Mouse (Mus musculus): ENCODE results near the gene Ipmk. TPM values are rescaled to one million over a fixed set of nuclear protein-coding genes. Genes with fewer than 3 reads are reported as not detected.
"Not testable (repeated sequence)": the region's sequence is repeated elsewhere in the genome, so short reads cannot be mapped to it uniquely, and the experiment has no call there.

The Ipmk gene
- polyA plus RNA-seq, 1 experiment from 2014 or later, result 14.0 TPM

DNA sequence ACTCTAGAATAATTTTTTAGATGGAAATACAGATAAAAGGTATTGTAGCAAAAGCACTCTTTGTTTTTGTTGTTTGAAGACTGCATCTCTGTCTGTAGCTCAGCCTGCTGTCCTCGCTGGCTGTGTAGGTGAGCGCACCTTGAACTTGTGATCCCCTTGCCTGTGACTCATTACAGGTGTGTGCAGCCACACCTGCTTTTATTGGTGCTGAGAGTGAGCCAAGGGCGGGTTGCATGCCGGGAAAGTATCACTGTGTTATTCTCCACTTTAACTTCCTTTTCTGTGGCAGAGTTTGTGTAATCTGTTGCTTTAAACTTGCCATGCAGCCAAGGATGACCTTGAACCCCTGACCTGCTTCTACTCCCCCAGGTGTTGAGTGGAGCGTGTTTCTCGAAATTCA lies 28.5 kb downstream of the Ipmk start:
- H3K4me3 ChIP-seq (ENCODE audit: low read length), result no peak overlapping the region
- ATAC-seq (ENCODE audit: low read depth), result no peak
- no peak overlapping the region for H3K4me2 ChIP-seq (ENCODE audit: low read depth, low read length)
- no peaks in the 10 kb centered on the region for H3K4me1 ChIP-seq (replicated peaks; ENCODE audit: control insufficient read depth, insufficient read depth, low read length)
- H3K36me3 ChIP-seq (ENCODE audit: control insufficient read depth, insufficient read depth, low read length), result peaks cover 19% of the 10 kb centered on the region
- H3K27me3 ChIP-seq (ENCODE audit: control insufficient read depth, insufficient read depth, low read depth, low read length), result no peaks in the 10 kb centered on the region
- H3K9ac ChIP-seq (ENCODE audit: low read length), result no peak overlapping the region
- WGBS, result 76% methylated on average over 6 of the region's 6 CpGs
- H3K9me3 ChIP-seq (ENCODE audit: control insufficient read depth, low read length), result no peaks in the 10 kb centered on the region
- no peak overlapping the region for H3K27ac ChIP-seq (ENCODE audit: low read length)

GRCm38 (mm10) chr10:71380406-71380805 lies 32.8 kb downstream of the Ipmk start:
- Histone ChIP-seq H3K4me2 (ENCODE audit: low read depth, low read length) (no peak overlapping the region), H3K4me1 (replicated peaks; ENCODE audit: control insufficient read depth, insufficient read depth, low read length) (no peaks in the 10 kb centered on the region), H3K36me3 (ENCODE audit: control insufficient read depth, insufficient read depth, low read length) (peaks cover 15% of the 10 kb centered on the region), H3K4me3 (ENCODE audit: low read length) (no peak overlapping the region), H3K27me3 (ENCODE audit: control insufficient read depth, insufficient read depth, low read depth, low read length) (no peaks in the 10 kb centered on the region), H3K9me3 (ENCODE audit: control insufficient read depth, low read length) (no peaks in the 10 kb centered on the region), H3K27ac (ENCODE audit: low read length) (no peak overlapping the region), H3K9ac (ENCODE audit: low read length) (no peak overlapping the region)
- no peak for ATAC-seq (ENCODE audit: low read depth)
- 84% methylated on average over 7 of the region's 7 CpGs for WGBS

DNA sequence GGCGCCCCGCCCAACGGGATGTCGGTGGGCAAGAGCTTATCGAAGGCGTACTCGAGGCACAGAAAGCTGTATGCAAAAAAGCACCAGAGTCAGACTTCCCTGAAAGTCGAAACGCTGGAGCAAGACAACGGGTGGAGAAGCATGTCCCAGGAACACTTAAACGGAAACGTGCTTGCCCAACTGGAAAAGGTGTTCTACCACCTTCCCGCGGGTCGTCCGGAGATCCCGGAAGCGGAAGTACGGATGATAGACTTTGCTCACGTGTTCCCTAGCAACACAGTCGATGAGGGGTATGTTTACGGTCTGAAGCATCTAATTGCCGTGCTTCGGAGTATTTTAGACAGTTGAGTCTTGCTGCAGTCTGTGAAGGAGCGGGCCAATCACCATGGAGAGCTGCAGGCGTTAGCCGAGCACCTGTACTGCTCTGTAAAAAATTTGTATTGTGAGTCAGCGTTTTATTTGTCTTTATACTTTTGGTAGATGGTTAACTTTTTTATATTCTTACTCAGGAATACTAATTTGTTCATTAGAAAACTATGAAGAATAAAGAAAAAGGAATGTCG lies 34.0 kb downstream of the Ipmk start:
- H3K27me3 ChIP-seq (ENCODE audit: control insufficient read depth, insufficient read depth, low read depth, low read length), result no peaks in the 10 kb centered on the region
- no peak for ATAC-seq (ENCODE audit: low read depth)
- no peak overlapping the region for H3K4me2 ChIP-seq (ENCODE audit: low read depth, low read length)
- H3K27ac ChIP-seq (ENCODE audit: low read length), result no peak overlapping the region
- no peak overlapping the region for H3K9ac ChIP-seq (ENCODE audit: low read length)
- H3K36me3 ChIP-seq (ENCODE audit: control insufficient read depth, insufficient read depth, low read length), result peaks cover 15% of the 10 kb centered on the region
- H3K4me3 ChIP-seq (ENCODE audit: low read length), result no peak overlapping the region
- no peaks in the 10 kb centered on the region for H3K4me1 ChIP-seq (replicated peaks; ENCODE audit: control insufficient read depth, insufficient read depth, low read length)
- WGBS, result 81% methylated on average over 29 of the region's 29 CpGs
- no peaks in the 10 kb centered on the region for H3K9me3 ChIP-seq (ENCODE audit: control insufficient read depth, low read length)

- no peak overlapping the region for H3K4me2 ChIP-seq (ENCODE audit: low read depth, low read length)
- no peak for ATAC-seq (ENCODE audit: low read depth)
- H3K9ac ChIP-seq (ENCODE audit: low read length), result no peak overlapping the region
- H3K27me3 ChIP-seq (ENCODE audit: control insufficient read depth, insufficient read depth, low read depth, low read length), result no peaks in the 10 kb centered on the region
- no peak overlapping the region for H3K4me3 ChIP-seq (ENCODE audit: low read length)
- WGBS, result 73% methylated on average over 7 of the region's 7 CpGs
- H3K36me3 ChIP-seq (ENCODE audit: control insufficient read depth, insufficient read depth, low read length), result peaks cover 9% of the 10 kb centered on the region
- H3K27ac ChIP-seq (ENCODE audit: low read length), result no peak overlapping the region
- no peaks in the 10 kb centered on the region for H3K4me1 ChIP-seq (replicated peaks; ENCODE audit: control insufficient read depth, insufficient read depth, low read length)
- no peaks in the 10 kb centered on the region for H3K9me3 ChIP-seq (ENCODE audit: control insufficient read depth, low read length)
These were observed 34.5 kb downstream of the Ipmk start for GRCm38 (mm10) chr10:71382109-71382508.

DNA sequence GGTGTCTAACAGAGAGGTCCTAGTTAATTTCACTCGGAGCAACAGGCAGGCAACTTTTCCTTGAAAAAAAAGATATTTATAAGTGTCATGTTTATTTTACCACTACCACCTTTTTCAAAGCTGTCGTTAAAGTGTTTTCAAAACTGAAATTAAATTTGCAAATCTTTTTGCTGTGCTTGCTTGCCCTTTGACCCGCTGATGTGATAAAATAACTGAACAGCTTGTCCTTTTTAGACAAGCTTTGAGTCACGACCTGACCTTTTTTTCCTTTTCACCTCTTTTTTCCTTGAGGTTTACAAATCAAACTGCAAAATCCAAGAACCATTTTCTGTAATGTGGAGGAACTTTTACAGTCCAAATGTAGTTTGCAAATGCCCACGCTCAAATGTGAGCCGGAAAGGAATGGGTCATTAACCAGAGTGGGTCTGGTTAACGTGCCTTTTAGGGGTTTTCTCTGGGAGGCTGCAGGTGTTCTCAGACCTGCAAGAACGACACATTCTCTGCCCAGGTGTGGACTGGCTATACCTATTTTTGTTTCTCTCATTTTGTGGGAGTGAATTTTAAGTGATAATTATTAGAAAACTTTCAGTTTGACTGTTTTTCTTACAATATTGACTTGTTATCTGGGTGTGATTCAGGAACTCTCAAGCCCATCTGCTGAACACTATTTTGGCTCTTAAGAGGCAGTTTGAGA lies 35.4 kb downstream of the Ipmk start:
- WGBS, result 53% methylated on average over 8 of the region's 8 CpGs

GRCm38 (mm10) chr10:71383552-71383924 lies 36.0 kb downstream of the Ipmk start:
- not testable (repeated sequence) for ATAC-seq (ENCODE audit: low read depth); H3K9me3 ChIP-seq (ENCODE audit: control insufficient read depth, low read length); H3K4me1 ChIP-seq (replicated peaks; ENCODE audit: control insufficient read depth, insufficient read depth, low read length); H3K27ac ChIP-seq (ENCODE audit: low read length); H3K9ac ChIP-seq (ENCODE audit: low read length); H3K27me3 ChIP-seq (ENCODE audit: control insufficient read depth, insufficient read depth, low read depth, low read length); H3K36me3 ChIP-seq (ENCODE audit: control insufficient read depth, insufficient read depth, low read length); H3K4me2 ChIP-seq (ENCODE audit: low read depth, low read length); H3K4me3 ChIP-seq (ENCODE audit: low read length)
- WGBS, result 58% methylated on average over 6 of the region's 6 CpGs

More for the DNA sequence above, 35.4 kb downstream of the Ipmk start:
- no peaks in the 10 kb centered on the region for H3K27me3 ChIP-seq (ENCODE audit: control insufficient read depth, insufficient read depth, low read depth, low read length)
- no peak overlapping the region for H3K9ac ChIP-seq (ENCODE audit: low read length)
- H3K9me3 ChIP-seq (ENCODE audit: control insufficient read depth, low read length), result no peaks in the 10 kb centered on the region
- H3K36me3 ChIP-seq (ENCODE audit: control insufficient read depth, insufficient read depth, low read length), result peaks cover 8% of the 10 kb centered on the region; the same call in 1 of the 2 replicates
- no peak for ATAC-seq (ENCODE audit: low read depth)
- no peak overlapping the region for H3K27ac ChIP-seq (ENCODE audit: low read length)
- no peaks in the 10 kb centered on the region for H3K4me1 ChIP-seq (replicated peaks; ENCODE audit: control insufficient read depth, insufficient read depth, low read length)
- no peak overlapping the region for H3K4me2 ChIP-seq (ENCODE audit: low read depth, low read length)
- no peak overlapping the region for H3K4me3 ChIP-seq (ENCODE audit: low read length)

- Histone ChIP-seq H3K4me2 (ENCODE audit: low read depth, low read length) (no peak overlapping the region), H3K4me1 (replicated peaks; ENCODE audit: control insufficient read depth, insufficient read depth, low read length) (no peaks in the 10 kb centered on the region), H3K4me3 (ENCODE audit: low read length) (no peak overlapping the region), H3K27ac (ENCODE audit: low read length) (no peak overlapping the region), H3K9ac (ENCODE audit: low read length) (no peak overlapping the region), H3K9me3 (ENCODE audit: control insufficient read depth, low read length) (no peaks in the 10 kb centered on the region), H3K27me3 (ENCODE audit: control insufficient read depth, insufficient read depth, low read depth, low read length) (no peaks in the 10 kb centered on the region), H3K36me3 (ENCODE audit: control insufficient read depth, insufficient read depth, low read length) (peaks cover 4% of the 10 kb centered on the region; the same call in 1 of the 2 replicates)
- WGBS, result 56% methylated on average over 19 of the region's 19 CpGs
- ATAC-seq (ENCODE audit: low read depth), result no peak
These were observed 36.8 kb downstream of the Ipmk start for GRCm38 (mm10) chr10:71384159-71385044.

- ATAC-seq (ENCODE audit: low read depth), result no peak
- H3K27me3 ChIP-seq (ENCODE audit: control insufficient read depth, insufficient read depth, low read depth, low read length), result no peaks in the 10 kb centered on the region
- WGBS, result 85% methylated on average over 5 of the region's 5 CpGs
- no peaks in the 10 kb centered on the region for H3K4me1 ChIP-seq (replicated peaks; ENCODE audit: control insufficient read depth, insufficient read depth, low read length)
- H3K36me3 ChIP-seq (ENCODE audit: control insufficient read depth, insufficient read depth, low read length), result no peaks in the 10 kb centered on the region
- H3K4me3 ChIP-seq (ENCODE audit: low read length), result no peak overlapping the region
- H3K9ac ChIP-seq (ENCODE audit: low read length), result no peak overlapping the region
- H3K4me2 ChIP-seq (ENCODE audit: low read depth, low read length), result no peak overlapping the region
- 0 out of 2 replicates have a peak, but pooled peaks cover 2% of the 10 kb centered on the region for H3K9me3 ChIP-seq (ENCODE audit: control insufficient read depth, low read length)
- H3K27ac ChIP-seq (ENCODE audit: low read length), result no peak overlapping the region
These were observed 41.7 kb downstream of the Ipmk start for GRCm38 (mm10) chr10:71389311-71389710.
